Mouse (Mus musculus): ENCODE results near the gene Csn2. TPM values are rescaled to one million over a fixed set of nuclear protein-coding genes. Genes with fewer than 3 reads are reported as not detected.

The Csn2 gene
- polyA plus RNA-seq (2016; fragmentation: Nextera tagmentation; extraction: Ambion mirVana): not detected in 2 replicates

- 79% methylated on average over 3 of the region's 3 CpGs for WGBS
- no peak within 1 kb of the TSS for H3K4me3 ChIP-seq
- no peak within 1 kb of the TSS for H3K27ac ChIP-seq (replicated peaks)
- no peaks in the 10 kb centered on the region for H3K4me1 ChIP-seq
- H3K36me3 ChIP-seq: no peaks in the 10 kb centered on the region
- H3K27me3 ChIP-seq (ENCODE audit: low read depth, poor library complexity, severe bottlenecking): no peaks in the 10 kb centered on the region
- no peaks in the 10 kb centered on the region for H3K9me3 ChIP-seq (replicated peaks)
- no peak for DNase-seq (ENCODE audit: low spot score)
Measured at GRCm38 (mm10) chr5:87699530-87699929, at the start of gene Csn2. TSS of gene Csn2 (minus strand) at chr5:87699630.

DNA sequence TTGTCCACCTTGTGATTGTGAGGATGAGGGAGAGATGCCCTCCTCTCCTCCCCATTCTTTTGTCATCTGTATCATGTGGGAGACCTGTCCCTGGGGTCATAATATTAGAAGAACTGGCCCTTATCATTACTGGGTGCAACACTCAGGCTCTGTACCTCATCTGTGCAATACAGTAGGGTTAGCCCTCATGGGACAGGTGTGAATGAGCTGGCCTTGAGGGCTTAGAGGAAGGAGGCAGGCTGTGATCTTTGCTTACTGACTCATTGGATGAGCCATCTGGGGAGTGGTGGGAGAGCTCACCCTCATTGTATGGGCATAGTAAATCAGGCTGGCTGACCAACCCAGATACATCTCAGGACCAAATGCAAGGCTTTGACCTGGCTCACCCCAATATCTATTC lies 35.4 kb upstream of the Csn2 start:
- no peak overlapping the region for H3K27ac ChIP-seq (replicated peaks)
- no peaks in the 10 kb centered on the region for H3K27me3 ChIP-seq (ENCODE audit: low read depth, poor library complexity, severe bottlenecking)
- H3K4me1 ChIP-seq: no peaks in the 10 kb centered on the region
- no peaks in the 10 kb centered on the region for H3K36me3 ChIP-seq
- DNase-seq (ENCODE audit: low spot score): no peak
- H3K4me3 ChIP-seq: no peak overlapping the region
- no peaks in the 10 kb centered on the region for H3K9me3 ChIP-seq (replicated peaks)

GRCm38 (mm10) chr5:87705891-87706290 lies 6.5 kb upstream of the Csn2 start:
- no peak for DNase-seq (ENCODE audit: low spot score)
- Histone ChIP-seq H3K9me3 (replicated peaks) (no peaks in the 10 kb centered on the region), H3K27ac (replicated peaks) (no peak overlapping the region), H3K36me3 (no peaks in the 10 kb centered on the region), H3K27me3 (ENCODE audit: low read depth, poor library complexity, severe bottlenecking) (no peaks in the 10 kb centered on the region), H3K4me1 (no peaks in the 10 kb centered on the region), H3K4me3 (no peak overlapping the region)
- 88% methylated on average over 1 of the region's 1 CpGs for WGBS

DNA sequence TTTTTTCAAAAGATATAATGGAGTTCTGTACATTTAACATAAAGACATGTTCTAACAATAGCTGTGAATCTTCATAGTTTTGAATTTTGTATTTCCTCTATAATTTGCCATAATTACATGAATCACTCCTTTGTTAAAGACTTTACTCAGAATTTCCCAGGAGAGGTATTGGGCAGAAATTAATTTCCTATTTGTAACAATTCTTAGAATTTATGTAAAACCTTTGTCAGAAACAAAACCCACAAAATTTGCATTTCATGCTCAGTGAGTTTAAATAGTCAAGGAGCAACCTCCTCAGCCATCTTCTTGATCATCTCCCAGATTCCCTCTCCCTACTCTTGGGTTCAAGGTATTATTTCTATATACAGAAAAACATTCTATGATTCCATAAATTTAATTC lies 33.5 kb downstream of the Csn2 start, which contains the start of gene Csn1s1:
Csn1s1 (plus strand) TSS at position 301 of the 400 bp plus-strand sequence.
- H3K4me3 ChIP-seq: no peak within 1 kb of the TSS
- no peaks in the 10 kb centered on the region for H3K36me3 ChIP-seq
- no peak within 1 kb of the TSS for H3K27ac ChIP-seq (replicated peaks)
- no peaks in the 10 kb centered on the region for H3K27me3 ChIP-seq (ENCODE audit: low read depth, poor library complexity, severe bottlenecking)
- no peak for DNase-seq (ENCODE audit: low spot score)
- H3K9me3 ChIP-seq (replicated peaks): no peaks in the 10 kb centered on the region
- H3K4me1 ChIP-seq: no peaks in the 10 kb centered on the region

DNA sequence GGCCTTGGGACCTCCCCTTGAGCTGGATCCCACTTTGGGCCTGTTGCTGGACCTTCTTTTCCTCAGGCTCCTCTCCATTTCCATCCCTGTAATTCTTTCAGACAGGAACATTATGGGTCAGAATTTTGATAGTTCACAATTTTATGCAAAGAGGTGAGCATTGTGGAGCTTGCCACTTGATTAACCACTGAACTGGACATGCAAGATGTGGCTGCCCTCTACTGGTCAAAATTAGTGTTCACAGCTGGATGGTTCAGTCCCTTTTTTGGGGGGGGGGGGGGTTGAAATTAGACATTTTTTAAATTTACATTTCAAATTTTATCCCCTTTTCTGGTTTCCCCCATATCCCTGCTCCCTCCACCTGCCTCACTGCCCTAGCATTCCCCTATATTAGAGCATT lies 56.6 kb downstream of the Csn2 start:
- Histone ChIP-seq H3K4me1 (no peaks in the 10 kb centered on the region), H3K27me3 (ENCODE audit: low read depth, poor library complexity, severe bottlenecking) (no peaks in the 10 kb centered on the region), H3K27ac (replicated peaks) (no peak overlapping the region), H3K36me3 (no peaks in the 10 kb centered on the region), H3K9me3 (replicated peaks) (no peaks in the 10 kb centered on the region), H3K4me3 (no peak overlapping the region)
- DNase-seq (ENCODE audit: low spot score): no peak

Other genes with a start within 250 kb of the Csn2 start
- gene Ugt2a2, start 217.4 kb downstream of the Csn2 start, polyA plus RNA-seq (2016; fragmentation: Nextera tagmentation; extraction: Ambion mirVana): not detected in 2 replicates
- gene Gm43638, start 212.8 kb downstream of the Csn2 start, polyA plus RNA-seq (2016; fragmentation: Nextera tagmentation; extraction: Ambion mirVana): not detected in 2 replicates
- gene Ugt2a1, start 208.8 kb downstream of the Csn2 start, polyA plus RNA-seq (2016; fragmentation: Nextera tagmentation; extraction: Ambion mirVana): not detected in 2 replicates
- gene Sult1b1, start 161.4 kb downstream of the Csn2 start, polyA plus RNA-seq (2016; fragmentation: Nextera tagmentation; extraction: Ambion mirVana): not detected in 2 replicates
- not detected in 2 replicates for gene Sult1d1, start 130.6 kb downstream of the Csn2 start, polyA plus RNA-seq (2016; fragmentation: Nextera tagmentation; extraction: Ambion mirVana)
- gene Sult1e1, start 108.0 kb downstream of the Csn2 start, polyA plus RNA-seq (2016; fragmentation: Nextera tagmentation; extraction: Ambion mirVana): 0.12 TPM in 1 of 2 replicates, not detected in the other
- gene Csn1s1, start 33.4 kb downstream of the Csn2 start, polyA plus RNA-seq (2016; fragmentation: Nextera tagmentation; extraction: Ambion mirVana): not detected in 2 replicates
- not detected in 2 replicates for gene Csn1s2a, start 74.9 kb upstream of the Csn2 start, polyA plus RNA-seq (2016; fragmentation: Nextera tagmentation; extraction: Ambion mirVana)
- gene Csn1s2b, start 108.5 kb upstream of the Csn2 start, polyA plus RNA-seq (2016; fragmentation: Nextera tagmentation; extraction: Ambion mirVana): not detected in 2 replicates
- gene Prr27, start 126.1 kb upstream of the Csn2 start, polyA plus RNA-seq (2016; fragmentation: Nextera tagmentation; extraction: Ambion mirVana): not detected in 2 replicates
- not detected in 2 replicates for gene Odam, start 185.4 kb upstream of the Csn2 start, polyA plus RNA-seq (2016; fragmentation: Nextera tagmentation; extraction: Ambion mirVana)
- gene Csn3, start 225.9 kb upstream of the Csn2 start, polyA plus RNA-seq (2016; fragmentation: Nextera tagmentation; extraction: Ambion mirVana): 0.41 and 1.0 TPM in 2 replicates

Data from midbrain, embryonic 10.5 days (tissue).